Mouse (Mus musculus): ENCODE measurements around the gene Rnf114. TPM values are rescaled to one million over a fixed set of nuclear protein-coding genes. Genes with fewer than 3 reads are reported as not detected.

Gene Rnf114
- polyA plus RNA-seq, 1 experiment, result 133 TPM

DNA sequence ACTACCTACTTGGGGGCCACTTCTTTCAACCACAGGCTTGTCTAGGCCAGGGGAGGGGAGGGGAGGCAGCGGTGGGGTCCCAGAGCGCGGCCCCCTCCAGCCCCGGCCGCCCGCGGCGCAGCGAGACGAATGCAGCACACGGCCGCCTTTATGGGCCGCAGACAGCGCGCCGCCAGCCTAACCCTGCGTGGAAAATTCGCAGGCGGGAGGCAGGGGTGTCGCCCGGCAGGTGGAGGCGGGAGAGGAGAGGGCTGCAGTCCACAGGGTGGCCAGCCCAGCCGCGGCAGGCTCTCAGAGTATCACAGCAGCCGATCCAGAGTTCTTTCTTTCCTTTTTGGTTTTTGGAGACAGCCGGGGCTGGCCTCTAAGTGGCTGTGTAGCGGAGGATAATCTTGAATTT is 67.0 kb downstream of the Rnf114 start:
- TF ChIP-seq POLR2A (IDR thresholded peaks at IDR 0.05; ENCODE audit: borderline replicate concordance, extremely low read depth, insufficient read depth, insufficient read length, poor library complexity, severe bottlenecking) (no peak), CTCF (IDR thresholded peaks at IDR 0.05; ENCODE audit: borderline replicate concordance, extremely low read depth, insufficient read depth, insufficient read length) (no peak)
- DNase-seq (ENCODE audit: low read depth), result peak; percentile 24

DNA sequence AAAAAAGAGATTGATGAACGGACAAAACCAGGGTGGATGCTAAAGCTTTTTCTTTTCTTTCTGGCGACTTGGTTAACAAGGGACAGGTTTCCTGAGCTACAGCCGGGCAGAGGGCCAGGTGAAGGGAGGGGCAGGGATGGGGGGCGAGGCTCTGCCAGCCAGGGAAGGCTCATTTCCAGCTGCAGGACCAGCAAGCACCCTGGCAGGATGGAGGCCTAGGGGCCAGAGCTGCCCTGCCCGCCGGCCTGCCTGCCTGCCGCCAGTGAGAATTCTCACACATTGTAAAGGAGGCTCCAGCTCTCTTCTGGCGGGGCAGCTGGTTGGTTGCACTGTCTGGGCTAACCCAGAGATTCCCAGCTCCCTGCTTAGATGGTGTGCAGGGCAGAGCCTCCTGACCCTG is 69.7 kb downstream of the Rnf114 start:
- TF ChIP-seq CTCF (IDR thresholded peaks at IDR 0.05; ENCODE audit: borderline replicate concordance, extremely low read depth, insufficient read depth, insufficient read length), result no peak
- no peak for TF ChIP-seq POLR2A (IDR thresholded peaks at IDR 0.05; ENCODE audit: borderline replicate concordance, extremely low read depth, insufficient read depth, insufficient read length, poor library complexity, severe bottlenecking)
- DNase-seq (ENCODE audit: low read depth), result peak; percentile 88

DNA sequence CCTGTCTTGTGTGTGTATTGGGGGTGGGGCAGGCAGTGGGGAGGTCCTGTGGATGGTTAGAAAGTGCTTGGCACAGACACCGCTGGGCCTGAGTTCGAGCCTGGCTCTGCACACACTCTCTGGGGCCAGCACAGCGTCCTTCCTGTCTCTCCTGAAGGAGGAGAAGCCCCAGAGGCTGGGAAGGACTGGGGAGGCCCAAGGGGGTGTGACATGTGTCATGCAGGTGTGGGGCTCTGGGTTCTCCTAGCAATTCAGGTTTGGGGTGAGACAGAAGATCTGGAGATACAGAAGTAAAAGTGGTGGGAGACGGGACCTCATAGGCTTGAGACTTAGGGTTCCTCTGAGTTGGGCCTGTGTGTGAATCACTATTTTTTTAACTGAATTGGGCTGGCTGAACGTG is 70.6 kb downstream of the Rnf114 start:
- no peak for DNase-seq (ENCODE audit: low read depth)
- no peak for TF ChIP-seq POLR2A (IDR thresholded peaks at IDR 0.05; ENCODE audit: borderline replicate concordance, extremely low read depth, insufficient read depth, insufficient read length, poor library complexity, severe bottlenecking)
- TF ChIP-seq CTCF (IDR thresholded peaks at IDR 0.05; ENCODE audit: borderline replicate concordance, extremely low read depth, insufficient read depth, insufficient read length), result no peak

DNA sequence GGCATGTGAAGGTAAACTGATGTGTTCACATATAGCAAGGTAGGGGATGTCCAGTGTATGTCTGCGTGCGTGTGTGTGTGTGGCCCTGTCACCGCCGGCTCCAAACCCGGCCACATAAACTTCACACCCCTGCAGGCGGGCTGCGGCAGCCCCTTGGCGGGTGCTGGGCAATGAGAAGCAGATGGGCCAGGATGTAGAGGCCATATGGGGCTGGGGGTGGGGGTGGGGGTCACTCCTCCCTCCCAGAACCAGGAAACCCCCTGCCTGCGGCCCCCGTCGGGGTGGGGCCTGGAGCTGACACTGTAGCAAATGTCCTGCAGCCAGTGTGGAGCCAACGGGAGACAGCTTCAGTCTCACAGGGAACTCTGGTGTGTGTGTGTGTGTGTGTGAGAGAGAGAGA is 71.3 kb downstream of the Rnf114 start:
- peak; percentile 58 for DNase-seq (ENCODE audit: low read depth)
- no peak for TF ChIP-seq POLR2A (IDR thresholded peaks at IDR 0.05; ENCODE audit: borderline replicate concordance, extremely low read depth, insufficient read depth, insufficient read length, poor library complexity, severe bottlenecking)
- TF ChIP-seq CTCF (IDR thresholded peaks at IDR 0.05; ENCODE audit: borderline replicate concordance, extremely low read depth, insufficient read depth, insufficient read length), result no peak

DNA sequence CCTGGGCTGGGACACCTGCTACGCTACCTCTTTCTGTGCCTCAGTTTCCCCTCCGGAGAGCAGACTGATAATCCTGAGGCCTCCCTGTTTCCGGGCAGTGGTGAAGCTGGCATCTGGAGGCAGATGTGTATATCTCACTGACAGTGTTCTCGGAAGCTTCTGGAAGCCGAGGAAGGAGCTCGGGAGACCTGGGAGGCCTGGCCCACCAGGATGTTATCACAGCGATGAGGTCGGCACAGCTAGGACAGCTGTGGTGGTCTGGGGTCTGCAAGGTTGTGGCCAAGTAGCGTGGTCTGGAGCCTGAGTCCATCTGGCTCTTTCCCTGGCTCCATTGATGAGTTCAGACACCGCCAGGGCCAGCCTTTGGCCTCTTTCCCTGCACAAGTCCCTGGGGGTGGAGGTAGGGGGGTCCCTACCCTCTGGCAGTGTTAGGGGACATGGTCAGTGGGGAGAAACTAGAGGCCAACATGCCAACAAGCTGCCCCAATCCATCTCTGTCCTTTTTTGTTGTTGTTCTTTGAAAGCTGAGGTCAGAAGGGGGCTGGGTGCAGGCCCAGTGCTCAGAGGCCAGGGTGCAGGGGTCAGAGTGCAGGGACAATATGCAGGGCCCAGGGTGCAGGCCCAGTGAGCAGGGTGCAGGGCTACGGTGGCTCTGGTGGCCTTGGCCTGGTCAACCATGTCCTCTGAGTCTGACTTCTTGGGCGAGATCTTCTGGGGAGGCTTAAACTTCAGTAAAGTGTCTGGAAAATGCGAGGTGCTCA is 72.3 kb downstream of the Rnf114 start:
- DNase-seq (ENCODE audit: low read depth), result no peak
- no peak for TF ChIP-seq POLR2A (IDR thresholded peaks at IDR 0.05; ENCODE audit: borderline replicate concordance, extremely low read depth, insufficient read depth, insufficient read length, poor library complexity, severe bottlenecking)

DNA sequence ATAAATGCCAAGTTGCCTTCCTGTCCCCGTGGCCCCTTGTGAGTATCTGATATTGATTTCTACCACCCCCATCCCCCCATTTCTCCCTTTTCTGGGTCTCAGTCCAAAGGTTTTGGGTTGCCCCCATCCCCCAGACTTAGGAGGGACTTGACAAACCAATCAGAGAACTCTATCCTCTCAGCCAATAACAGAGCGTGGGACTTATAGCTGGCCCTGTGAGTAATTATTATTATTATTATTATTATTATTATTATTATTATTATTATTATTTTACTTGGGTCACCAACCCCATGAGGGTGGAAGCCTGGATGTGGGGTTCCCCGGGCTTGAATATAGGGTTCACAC is 72.8 kb downstream of the Rnf114 start:
- no peak for DNase-seq (ENCODE audit: low read depth)
- no peak for TF ChIP-seq CTCF (IDR thresholded peaks at IDR 0.05; ENCODE audit: borderline replicate concordance, extremely low read depth, insufficient read depth, insufficient read length)

DNA sequence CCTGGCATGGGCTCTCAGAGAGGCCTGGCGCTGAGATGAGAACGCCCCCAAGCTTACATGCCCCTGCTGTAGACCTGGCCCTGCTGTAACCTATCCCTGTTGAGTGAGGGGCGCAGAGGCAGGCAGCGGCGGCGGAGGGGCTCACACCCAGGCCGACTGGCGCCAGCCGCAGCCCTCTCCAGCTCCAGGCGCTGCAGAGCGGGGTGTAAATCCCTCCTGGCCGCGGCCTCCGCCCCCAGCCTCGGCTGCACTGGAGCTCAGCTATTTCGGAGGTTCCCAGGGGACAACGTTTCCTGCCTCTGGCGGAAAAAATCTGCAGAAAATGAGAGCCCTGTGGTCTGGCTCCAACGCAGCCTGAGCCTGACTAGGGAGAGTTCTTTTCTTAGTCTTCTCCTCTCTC is 73.2 kb downstream of the Rnf114 start:
- TF ChIP-seq POLR2A (IDR thresholded peaks at IDR 0.05; ENCODE audit: borderline replicate concordance, extremely low read depth, insufficient read depth, insufficient read length, poor library complexity, severe bottlenecking) (no peak), CTCF (IDR thresholded peaks at IDR 0.05; ENCODE audit: borderline replicate concordance, extremely low read depth, insufficient read depth, insufficient read length) (no peak)
- DNase-seq (ENCODE audit: low read depth), result peak; percentile 51

Other genes starting within 250 kb of the Rnf114 start
- gene B4galt5, start 143.5 kb upstream of the Rnf114 start, polyA plus RNA-seq (2012; rRNA removed), result 17.6 and 36.9 TPM in 2 replicates
- 45.5 and 46.2 TPM in 2 replicates for gene Slc9a8, start 70.9 kb upstream of the Rnf114 start, polyA plus RNA-seq (2012; rRNA removed)
- gene Spata2, start 242 bp downstream of the Rnf114 start, polyA plus RNA-seq (2012; rRNA removed), result 44.4 and 45.9 TPM in 2 replicates
- gene Snai1, start 45.5 kb downstream of the Rnf114 start, polyA plus RNA-seq (2012; rRNA removed), result 7.8 and 12.0 TPM in 2 replicates
- gene Ube2v1, start 139.4 kb downstream of the Rnf114 start, polyA plus RNA-seq (2012; rRNA removed), result 144 and 183 TPM in 2 replicates
- gene Gm20431, start 168.9 kb downstream of the Rnf114 start, polyA plus RNA-seq (2012; rRNA removed), result 3.5 and 9.4 TPM in 2 replicates
- 5.8 and 6.5 TPM in 2 replicates for gene Cebpb, start 196.3 kb downstream of the Rnf114 start, polyA plus RNA-seq (2012; rRNA removed)
- 51.2 and 57.2 TPM in 2 replicates for gene Tmem189, start 197.2 kb downstream of the Rnf114 start, polyA plus RNA-seq (2012; rRNA removed)

Data from brain, embryonic 14.5 days (tissue).